Mouse (Mus musculus): ENCODE data around the gene Cpa4. TPM values are rescaled to one million over a fixed set of nuclear protein-coding genes. Genes with fewer than 3 reads are reported as not detected.

Gene Cpa4
- polyA plus RNA-seq, 1 experiment from 2014 or later, result 0.14 TPM

DNA sequence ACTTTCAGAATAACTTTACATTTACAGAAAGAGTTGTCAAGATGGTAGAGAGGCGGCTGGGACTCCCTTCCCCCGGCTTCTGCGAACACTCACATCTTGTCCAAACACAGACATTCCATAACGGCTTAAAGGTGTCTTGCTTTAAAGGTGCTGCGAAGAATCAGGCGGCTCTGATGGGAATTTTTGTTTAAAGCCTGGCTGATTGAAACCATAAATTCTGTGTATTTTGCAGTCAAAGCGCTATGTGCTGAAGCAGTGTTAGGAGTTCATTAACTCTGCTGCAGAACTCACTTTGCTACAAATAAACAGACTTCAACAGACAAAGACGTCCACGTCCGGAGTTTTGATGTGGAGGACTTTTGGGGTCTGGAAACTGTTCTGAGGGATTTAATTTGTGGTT, 29.9 kb upstream of the Cpa4 start:
- H3K36me3 ChIP-seq (ENCODE audit: insufficient read depth), result no peaks in the 10 kb centered on the region
- H3K4me1 ChIP-seq (ENCODE audit: insufficient read depth), result peaks cover 11% of the 10 kb centered on the region
- no peak overlapping the region for H3K4me3 ChIP-seq (ENCODE audit: low read depth, low read length)
- no peaks in the 10 kb centered on the region for H3K9me3 ChIP-seq (ENCODE audit: low read depth, low read length)
- peak overlapping the region; percentile 9; the same call in 1 of the 2 replicates for H3K27ac ChIP-seq (ENCODE audit: low read depth)
- peak overlapping the region; percentile 27 for H3K4me2 ChIP-seq
- WGBS, result 12% methylated on average over 10 of the region's 10 CpGs
- no peak for TF ChIP-seq CTCF (IDR thresholded peaks at IDR 0.05; ENCODE audit: low read depth)
- no peaks in the 10 kb centered on the region for H3K27me3 ChIP-seq (ENCODE audit: insufficient read depth, low read length)
- DNase-seq (peak; percentile 55), ATAC-seq (ENCODE audit: insufficient read depth) (no peak; the same call in 1 of the 2 replicates)
- no peak overlapping the region for H3K9ac ChIP-seq

DNA sequence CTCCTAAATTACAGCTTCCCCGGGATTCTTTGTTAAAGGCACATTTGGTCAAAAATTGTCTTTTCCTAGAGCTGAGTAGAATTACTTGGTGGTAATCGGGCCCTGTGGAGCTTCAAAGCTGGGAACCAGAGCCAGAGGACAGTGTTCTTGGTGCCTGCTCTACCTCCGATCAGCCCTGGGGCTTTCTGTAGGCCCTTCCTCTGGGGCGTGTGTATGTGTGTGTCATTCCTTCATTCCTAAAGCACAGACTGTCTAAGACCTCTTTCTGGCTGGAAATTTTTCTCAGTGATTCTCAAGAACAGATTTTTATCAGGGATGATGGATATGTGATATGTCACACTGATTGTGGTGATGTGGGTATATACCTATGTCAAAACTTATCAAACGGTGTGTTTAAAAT, 29.4 kb upstream of the Cpa4 start:
- Histone ChIP-seq H3K27me3 (ENCODE audit: insufficient read depth, low read length) (no peaks in the 10 kb centered on the region), H3K9ac (no peak overlapping the region), H3K36me3 (ENCODE audit: insufficient read depth) (no peaks in the 10 kb centered on the region), H3K9me3 (ENCODE audit: low read depth, low read length) (no peaks in the 10 kb centered on the region), H3K4me1 (ENCODE audit: insufficient read depth) (peaks cover 15% of the 10 kb centered on the region), H3K27ac (ENCODE audit: low read depth) (peak overlapping the region; percentile 9; the same call in 1 of the 2 replicates), H3K4me3 (ENCODE audit: low read depth, low read length) (no peak overlapping the region), H3K4me2 (no peak overlapping the region)
- TF ChIP-seq CTCF (IDR thresholded peaks at IDR 0.05; ENCODE audit: low read depth), result no peak
- ATAC-seq (ENCODE audit: insufficient read depth), result peak; percentile 42; the same call in 1 of the 2 replicates
- DNase-seq, result no peak
- WGBS, result 50% methylated on average over 5 of the region's 5 CpGs

DNA sequence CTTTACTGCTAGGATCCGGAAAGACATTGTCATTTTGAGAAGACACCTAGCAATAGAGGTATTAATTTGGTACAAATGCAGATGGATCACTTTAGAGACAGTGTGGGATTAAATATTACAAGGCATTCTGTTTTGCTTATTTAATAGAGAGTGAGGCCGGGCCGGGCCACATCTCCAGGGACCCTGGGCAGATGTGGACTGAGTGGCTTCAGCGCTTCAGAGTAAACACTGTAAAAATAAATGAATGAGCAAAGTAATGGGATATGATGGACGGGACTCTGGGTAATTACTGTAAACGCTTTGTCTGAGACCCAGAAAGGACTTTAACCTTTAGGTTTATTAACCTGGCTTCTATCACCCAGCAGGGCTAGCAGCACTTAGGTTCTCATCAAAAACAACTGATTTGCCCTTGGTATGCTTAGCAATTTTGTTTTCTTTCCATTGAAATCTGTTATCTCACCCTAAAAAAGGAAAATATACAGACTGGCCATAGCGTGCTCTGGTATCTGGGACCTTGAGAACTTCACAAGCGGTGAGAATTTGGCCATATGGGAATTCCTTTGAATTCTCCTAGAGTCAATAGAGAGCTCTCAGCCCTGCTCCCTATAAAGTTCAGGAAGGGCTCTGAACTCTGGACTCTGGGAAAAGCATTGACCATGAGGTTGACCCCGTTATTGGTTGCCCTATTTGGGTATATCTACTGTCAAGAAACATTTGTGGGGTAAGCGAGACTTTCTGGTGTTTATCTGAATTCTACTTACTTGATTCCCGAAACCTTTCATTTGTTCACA, 27.0 kb upstream of the Cpa4 start, which contains the start of gene Cpa2:
TSS of gene Cpa2 (plus strand) at position 574 of the 791 bp plus-strand sequence.
- Histone ChIP-seq H3K4me2 (no peak within 1 kb of the TSS), H3K9ac (no peak within 1 kb of the TSS), H3K36me3 (ENCODE audit: insufficient read depth) (no peaks in the 10 kb centered on the region), H3K27ac (ENCODE audit: low read depth) (no peak within 1 kb of the TSS), H3K9me3 (ENCODE audit: low read depth, low read length) (no peaks in the 10 kb centered on the region), H3K4me1 (ENCODE audit: insufficient read depth) (peaks cover 20% of the 10 kb centered on the region), H3K27me3 (ENCODE audit: insufficient read depth, low read length) (no peaks in the 10 kb centered on the region), H3K4me3 (ENCODE audit: low read depth, low read length) (no peak within 1 kb of the TSS)
- ATAC-seq (ENCODE audit: insufficient read depth) (no peak), DNase-seq (no peak)
- WGBS, result 51% methylated on average over 11 of the region's 11 CpGs
- TF ChIP-seq CTCF (IDR thresholded peaks at IDR 0.05; ENCODE audit: low read depth), result no peak

DNA sequence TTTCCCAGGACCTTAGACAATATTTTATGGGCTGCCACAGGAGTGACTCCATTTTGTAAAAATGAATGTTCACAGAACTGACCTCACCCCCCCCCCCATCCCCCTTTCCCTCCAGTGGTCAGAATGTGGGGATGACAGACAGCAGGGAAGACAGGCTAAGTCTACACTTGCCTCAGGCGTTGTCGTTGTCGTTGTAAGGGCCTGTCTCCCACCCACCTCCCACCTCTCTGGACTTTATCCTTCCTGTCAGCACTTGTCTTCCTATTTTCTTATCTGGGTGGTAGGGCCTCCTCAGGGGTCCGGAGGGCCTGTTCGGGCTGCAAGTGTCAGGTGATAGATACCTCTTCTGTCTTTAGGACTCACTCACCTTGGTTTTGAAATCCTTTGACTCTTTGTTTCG, 25.9 kb upstream of the Cpa4 start:
- no peak for DNase-seq

DNA sequence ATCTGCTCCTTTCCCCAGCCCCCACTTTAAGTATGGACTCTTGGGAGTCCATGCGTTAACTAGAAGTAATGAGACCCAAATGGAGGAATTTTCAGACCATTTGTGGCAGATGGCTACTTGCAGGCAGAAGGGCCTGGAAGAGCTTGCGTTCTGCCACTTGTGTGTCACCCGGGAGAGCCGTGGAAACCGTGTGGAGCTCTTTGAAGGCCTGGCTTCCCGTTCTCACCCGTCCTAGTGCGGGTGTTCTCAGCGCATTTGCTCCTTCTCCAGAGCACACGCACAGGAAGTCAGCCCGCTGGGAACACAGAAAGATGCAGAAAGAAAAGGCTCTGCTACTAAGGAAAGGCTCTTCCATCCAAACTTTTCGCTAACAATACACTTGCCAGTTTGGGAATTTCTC, 25.1 kb upstream of the Cpa4 start:
- DNase-seq (peak; percentile 40), ATAC-seq (ENCODE audit: insufficient read depth) (no peak)
- TF ChIP-seq CTCF (IDR thresholded peaks at IDR 0.05; ENCODE audit: low read depth), result no peak
- Histone ChIP-seq H3K9ac (no peak overlapping the region), H3K4me1 (ENCODE audit: insufficient read depth) (peaks cover 24% of the 10 kb centered on the region), H3K9me3 (ENCODE audit: low read depth, low read length) (no peaks in the 10 kb centered on the region), H3K27me3 (ENCODE audit: insufficient read depth, low read length) (no peaks in the 10 kb centered on the region), H3K36me3 (ENCODE audit: insufficient read depth) (no peaks in the 10 kb centered on the region), H3K27ac (ENCODE audit: low read depth) (peak overlapping the region; percentile 48; the same call in 1 of the 2 replicates), H3K4me3 (ENCODE audit: low read depth, low read length) (no peak overlapping the region), H3K4me2 (no peak overlapping the region)
- 34% methylated on average over 12 of the region's 12 CpGs for WGBS

More for the DNA sequence above, 25.9 kb upstream of the Cpa4 start:
- H3K4me3 ChIP-seq (ENCODE audit: low read depth, low read length), result no peak overlapping the region
- no peaks in the 10 kb centered on the region for H3K27me3 ChIP-seq (ENCODE audit: insufficient read depth, low read length)
- H3K9ac ChIP-seq, result no peak overlapping the region
- no peaks in the 10 kb centered on the region for H3K36me3 ChIP-seq (ENCODE audit: insufficient read depth)
- no peak overlapping the region for H3K4me2 ChIP-seq
- no peak overlapping the region for H3K27ac ChIP-seq (ENCODE audit: low read depth)
- no peaks in the 10 kb centered on the region for H3K9me3 ChIP-seq (ENCODE audit: low read depth, low read length)
- WGBS, result 49% methylated on average over 6 of the region's 6 CpGs
- H3K4me1 ChIP-seq (ENCODE audit: insufficient read depth), result peaks cover 26% of the 10 kb centered on the region
- no peak for TF ChIP-seq CTCF (IDR thresholded peaks at IDR 0.05; ENCODE audit: low read depth)
- no peak for ATAC-seq (ENCODE audit: insufficient read depth)

DNA sequence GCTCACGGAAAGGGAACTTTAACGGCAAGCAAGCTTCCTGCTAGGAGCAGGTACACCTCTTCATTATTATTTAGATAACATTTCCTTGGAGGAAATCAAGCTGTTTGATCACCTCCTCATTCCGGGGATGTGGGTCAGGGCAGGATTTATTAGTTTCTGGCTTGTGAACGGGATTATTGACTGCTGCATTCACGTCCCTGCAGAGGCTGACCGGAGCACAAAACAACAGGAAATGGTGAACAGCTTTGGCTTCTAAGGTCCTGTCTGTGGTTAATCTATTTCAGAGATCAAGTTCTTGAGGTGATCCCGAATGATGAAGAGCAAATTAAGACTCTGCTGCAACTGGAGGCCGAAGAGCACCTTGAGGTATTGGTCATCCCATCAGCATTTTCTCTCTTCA, 24.3 kb upstream of the Cpa4 start:
- H3K4me1 ChIP-seq (ENCODE audit: insufficient read depth), result peaks cover 26% of the 10 kb centered on the region
- no peak for ATAC-seq (ENCODE audit: insufficient read depth)
- no peaks in the 10 kb centered on the region for H3K36me3 ChIP-seq (ENCODE audit: insufficient read depth)
- TF ChIP-seq CTCF (IDR thresholded peaks at IDR 0.05; ENCODE audit: low read depth), result no peak
- H3K4me2 ChIP-seq, result 0 out of 2 replicates have a peak overlapping the region, but pooled peaks have one; percentile 6
- H3K27ac ChIP-seq (ENCODE audit: low read depth), result 0 out of 2 replicates have a peak overlapping the region, but pooled peaks have one; percentile 48
- no peak overlapping the region for H3K4me3 ChIP-seq (ENCODE audit: low read depth, low read length)
- DNase-seq, result no peak
- 30% methylated on average over 8 of the region's 8 CpGs for WGBS
- no peak overlapping the region for H3K9ac ChIP-seq
- no peaks in the 10 kb centered on the region for H3K9me3 ChIP-seq (ENCODE audit: low read depth, low read length)
- no peaks in the 10 kb centered on the region for H3K27me3 ChIP-seq (ENCODE audit: insufficient read depth, low read length)

DNA sequence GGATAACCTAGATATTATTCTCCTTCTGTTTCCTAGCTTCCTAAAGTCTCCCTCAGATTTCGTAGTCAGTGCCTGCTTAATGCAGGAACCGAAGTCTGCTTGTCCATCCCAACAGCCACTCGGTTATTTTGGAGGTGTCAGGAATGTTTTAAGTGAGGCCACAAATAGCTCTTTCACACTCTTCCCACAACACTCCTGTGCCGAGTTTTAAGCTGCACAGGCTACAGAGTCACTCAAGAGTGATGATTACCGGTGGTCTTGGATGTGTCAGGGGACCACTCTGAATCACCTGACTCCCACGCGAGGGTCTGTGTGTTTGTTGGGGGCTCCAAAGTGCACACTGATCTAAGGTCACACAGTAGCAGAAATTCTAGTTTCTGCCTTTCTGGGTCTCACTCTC, 22.5 kb upstream of the Cpa4 start:
- H3K4me3 ChIP-seq (ENCODE audit: low read depth, low read length), result no peak overlapping the region
- no peak overlapping the region for H3K9ac ChIP-seq
- H3K27me3 ChIP-seq (ENCODE audit: insufficient read depth, low read length), result no peaks in the 10 kb centered on the region
- no peak overlapping the region for H3K4me2 ChIP-seq
- TF ChIP-seq CTCF (IDR thresholded peaks at IDR 0.05; ENCODE audit: low read depth), result no peak
- H3K36me3 ChIP-seq (ENCODE audit: insufficient read depth), result no peaks in the 10 kb centered on the region
- ATAC-seq (ENCODE audit: insufficient read depth) (no peak), DNase-seq (no peak)
- 58% methylated on average over 7 of the region's 7 CpGs for WGBS
- H3K27ac ChIP-seq (ENCODE audit: low read depth), result peak overlapping the region; percentile 63; the same call in 1 of the 2 replicates
- peaks cover 32% of the 10 kb centered on the region for H3K4me1 ChIP-seq (ENCODE audit: insufficient read depth)
- H3K9me3 ChIP-seq (ENCODE audit: low read depth, low read length), result no peaks in the 10 kb centered on the region

Data from lung, embryonic 14.5 days (tissue).